Mouse (Mus musculus) hindbrain, embryonic 14.5 days (tissue): ENCODE results near the gene Akap17b. TPM values are rescaled to one million over a fixed set of nuclear protein-coding genes. Genes with fewer than 3 reads are reported as not detected.

ENCODE experiments used
- ATAC-seq: fragments of 200-750 bp; cut with Nextera tagmentation; 2 replicates; pipeline ENCODE4 v1.8.0; 2017; ENCODE audit warnings: moderate number of reproducible peaks, mild to moderate bottlenecking, moderate TSS enrichment, moderate library complexity; ENCODE audit not compliant: low FRiP score
- DNase-seq: peaks from one replicate; pipeline ENCODE4 v3.0.0-alpha.2; 2015; ENCODE audit warnings: low spot score
- H3K27ac ChIP-seq: fragments of 300-500 bp; sonication (generic); 2 replicates; pipeline ENCODE4 v1.5.1; 2014; ENCODE audit warnings: mild to moderate bottlenecking, moderate library complexity
- H3K27me3 ChIP-seq: fragments of 300-500 bp; sonication (generic); 2 replicates; pipeline ENCODE4 v1.6.1; 2014; ENCODE audit warnings: mild to moderate bottlenecking, low read length, mixed read lengths; ENCODE audit not compliant: control insufficient read depth, insufficient read depth
- H3K36me3 ChIP-seq: fragments of 300-500 bp; sonication (generic); replicated peaks from 2 replicates; pipeline ENCODE4 v1.6.1; 2014; ENCODE audit not compliant: control insufficient read depth, insufficient read depth
- H3K4me1 ChIP-seq: fragments of 300-500 bp; sonication (generic); replicated peaks from 2 replicates; pipeline ENCODE4 v1.6.1; 2014; ENCODE audit warnings: antibody characterized with exemption, low read length, mixed read lengths; ENCODE audit not compliant: control insufficient read depth, insufficient read depth
- H3K4me2 ChIP-seq: fragments of 300-500 bp; sonication (generic); replicated peaks from 2 replicates; pipeline ENCODE4 v1.6.1; 2014; ENCODE audit warnings: mild to moderate bottlenecking, moderate library complexity
- H3K4me3 ChIP-seq: fragments of 300-500 bp; sonication (generic); replicated peaks from 2 replicates; pipeline ENCODE4 v1.5.1; 2014; ENCODE audit warnings: mild to moderate bottlenecking, low read length
- H3K9ac ChIP-seq: fragments of 300-500 bp; sonication (generic); 2 replicates; pipeline ENCODE4 v1.6.1; 2014
- H3K9me3 ChIP-seq: fragments of 300-500 bp; sonication (generic); 2 replicates; pipeline ENCODE4 v1.6.1; 2016; ENCODE audit warnings: low read length; ENCODE audit not compliant: control insufficient read depth
- WGBS: fragments of 180-500 bp; shearing (Covaris S2); extraction: QIAGEN DNeasy Blood & Tissue Kit; methylation state at CpG from one replicate; pipeline ENCODE4 v1.1.7; 2014; 5-methylcytosine and 5-hydroxymethylcytosine counted together
- polyA plus RNA-seq: library from polyadenylated mRNA; unstranded; fragments of >200 nt; fragmentation: Nextera tagmentation; extraction: Ambion mirVana; gene quantifications from 2 replicates; pipeline ENCODE4 v1.2.1, GENCODE M21; 2014

The Akap17b gene
- polyA plus RNA-seq, 1 experiment from 2014 or later: 6.6 TPM

DNA sequence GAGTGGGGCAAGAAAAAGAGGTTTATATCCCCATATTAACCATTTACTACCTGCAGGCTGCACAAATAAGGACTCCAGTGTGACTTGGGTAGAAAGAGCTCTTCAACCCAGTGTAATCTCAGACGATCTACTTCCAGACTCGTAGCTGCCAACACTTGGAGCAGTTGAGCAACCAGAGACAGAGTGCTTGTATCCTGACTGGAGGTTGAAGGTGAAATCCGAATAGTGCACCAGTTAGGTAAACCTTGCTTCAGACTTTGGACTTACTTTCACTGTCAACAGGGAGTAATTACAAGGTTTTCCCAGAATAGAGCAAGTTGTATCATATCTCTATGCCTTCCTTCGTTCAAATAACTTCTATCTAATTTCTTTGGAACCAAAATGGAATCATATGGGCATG is 53.7 kb downstream of the Akap17b start:
- H3K4me2 ChIP-seq: no peak overlapping the region
- H3K4me3 ChIP-seq: no peak overlapping the region
- H3K27me3 ChIP-seq: no peaks in the 10 kb centered on the region
- no peaks in the 10 kb centered on the region for H3K36me3 ChIP-seq
- no peaks in the 10 kb centered on the region for H3K9me3 ChIP-seq
- 87% methylated on average over 4 of the region's 4 CpGs for WGBS
- no peak for ATAC-seq
- no peak overlapping the region for H3K27ac ChIP-seq
- no peaks in the 10 kb centered on the region; the same call in 1 of the 2 replicates for H3K4me1 ChIP-seq
- no peak for DNase-seq
- no peak overlapping the region for H3K9ac ChIP-seq

DNA sequence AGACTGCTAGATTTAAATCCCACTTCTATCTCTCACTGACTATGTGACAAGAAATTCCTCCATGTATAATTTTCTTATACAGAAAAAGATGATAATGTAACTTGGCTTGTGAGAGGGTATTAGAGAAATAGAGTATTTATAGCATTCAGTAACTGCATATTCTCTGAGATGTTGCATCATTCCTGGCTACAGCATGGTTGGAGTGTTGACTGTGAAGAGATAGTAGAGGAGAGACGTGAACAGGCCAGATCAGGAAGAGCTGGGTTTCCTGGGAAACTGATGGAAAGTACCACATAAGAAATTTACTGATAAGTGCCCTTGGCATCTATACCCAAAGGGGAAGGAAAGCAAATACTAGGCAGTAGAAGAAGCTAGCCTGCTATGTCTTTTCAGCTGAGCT is 54.1 kb downstream of the Akap17b start:
- H3K27me3 ChIP-seq: no peaks in the 10 kb centered on the region
- DNase-seq: no peak
- no peak for ATAC-seq
- H3K9ac ChIP-seq: no peak overlapping the region
- H3K4me1 ChIP-seq: no peaks in the 10 kb centered on the region; the same call in 1 of the 2 replicates
- H3K9me3 ChIP-seq: no peaks in the 10 kb centered on the region
- no peak overlapping the region for H3K27ac ChIP-seq
- 70% methylated on average over 1 of the region's 1 CpGs for WGBS
- H3K4me3 ChIP-seq: no peak overlapping the region
- no peak overlapping the region for H3K4me2 ChIP-seq
- H3K36me3 ChIP-seq: no peaks in the 10 kb centered on the region

DNA sequence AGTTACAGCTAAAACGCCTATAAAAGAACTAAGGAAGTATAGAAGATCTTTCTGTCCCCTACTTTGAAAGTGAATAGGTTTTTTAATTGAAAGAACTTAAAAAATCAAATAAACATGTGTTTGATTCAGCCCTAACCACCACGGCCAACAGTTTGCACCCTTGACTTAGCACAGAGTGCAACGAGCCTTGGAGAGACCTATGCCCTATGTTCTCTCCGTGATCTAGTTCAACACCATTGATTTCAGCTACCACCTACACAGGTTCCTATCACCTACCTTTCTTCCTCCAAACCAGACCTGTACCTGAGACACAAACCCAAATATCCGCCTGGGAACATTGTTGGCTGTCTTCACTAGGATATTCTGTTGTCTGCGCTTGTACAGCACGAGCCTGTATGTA is 54.9 kb downstream of the Akap17b start:
- H3K9ac ChIP-seq: no peak overlapping the region
- no peak overlapping the region for H3K4me2 ChIP-seq
- WGBS: 90% methylated on average over 7 of the region's 7 CpGs
- no peaks in the 10 kb centered on the region for H3K27me3 ChIP-seq
- H3K4me1 ChIP-seq: no peaks in the 10 kb centered on the region; the same call in 1 of the 2 replicates
- no peaks in the 10 kb centered on the region for H3K9me3 ChIP-seq
- ATAC-seq (no peak), DNase-seq (no peak)
- H3K27ac ChIP-seq: no peak overlapping the region
- no peak overlapping the region for H3K4me3 ChIP-seq
- no peaks in the 10 kb centered on the region for H3K36me3 ChIP-seq

DNA sequence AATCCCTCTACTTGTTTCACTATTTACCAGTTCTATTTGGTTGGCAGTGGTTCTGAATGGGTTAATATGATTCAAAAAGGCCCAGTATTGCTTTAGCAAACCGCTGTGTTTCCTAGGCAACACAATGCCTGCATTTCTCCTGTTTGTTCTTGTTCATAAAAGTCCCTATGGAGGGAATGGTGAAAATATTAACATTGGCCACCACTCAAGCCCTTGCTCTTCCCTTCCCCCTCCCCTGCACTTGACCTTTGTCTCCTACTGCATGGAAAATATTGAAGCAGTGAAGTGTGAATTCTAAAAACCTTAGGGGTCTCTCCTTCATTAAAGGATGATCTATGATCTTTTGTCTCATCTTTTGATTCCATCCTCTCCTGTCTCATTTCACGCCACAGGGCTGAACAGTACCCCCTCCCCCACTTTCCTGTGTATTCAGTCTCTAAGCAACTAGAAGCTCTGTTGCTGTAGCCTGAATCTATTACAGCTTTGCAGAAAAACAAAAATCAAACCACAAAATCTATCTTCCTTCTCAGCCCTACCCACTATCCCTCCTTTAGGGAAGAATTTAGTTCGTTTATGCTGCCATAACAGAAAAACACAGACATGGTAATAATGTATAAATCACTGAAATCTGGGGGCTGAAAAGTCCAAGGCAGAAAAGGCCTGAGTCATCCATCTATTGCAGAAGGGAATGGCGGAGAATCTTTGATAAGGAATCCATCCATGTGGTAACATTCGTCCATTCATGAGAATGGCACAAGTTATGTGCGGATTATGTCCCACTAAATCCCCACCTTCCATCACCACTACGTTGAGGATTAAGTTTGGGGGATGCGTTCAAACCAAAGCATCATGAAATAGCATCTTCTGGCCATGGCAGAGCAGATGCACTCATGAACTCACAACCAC is 57.6 kb downstream of the Akap17b start:
- Histone ChIP-seq H3K4me3 (no peak overlapping the region), H3K4me1 (no peaks in the 10 kb centered on the region; the same call in 1 of the 2 replicates), H3K9ac (no peak overlapping the region), H3K27ac (peak overlapping the region; percentile 90), H3K36me3 (no peaks in the 10 kb centered on the region), H3K4me2 (peak overlapping the region; percentile 25), H3K27me3 (no peaks in the 10 kb centered on the region), H3K9me3 (no peaks in the 10 kb centered on the region)
- WGBS: 47% methylated on average over 8 of the region's 8 CpGs
- DNase-seq: peak; percentile 66
- peak; percentile 90 for ATAC-seq

DNA sequence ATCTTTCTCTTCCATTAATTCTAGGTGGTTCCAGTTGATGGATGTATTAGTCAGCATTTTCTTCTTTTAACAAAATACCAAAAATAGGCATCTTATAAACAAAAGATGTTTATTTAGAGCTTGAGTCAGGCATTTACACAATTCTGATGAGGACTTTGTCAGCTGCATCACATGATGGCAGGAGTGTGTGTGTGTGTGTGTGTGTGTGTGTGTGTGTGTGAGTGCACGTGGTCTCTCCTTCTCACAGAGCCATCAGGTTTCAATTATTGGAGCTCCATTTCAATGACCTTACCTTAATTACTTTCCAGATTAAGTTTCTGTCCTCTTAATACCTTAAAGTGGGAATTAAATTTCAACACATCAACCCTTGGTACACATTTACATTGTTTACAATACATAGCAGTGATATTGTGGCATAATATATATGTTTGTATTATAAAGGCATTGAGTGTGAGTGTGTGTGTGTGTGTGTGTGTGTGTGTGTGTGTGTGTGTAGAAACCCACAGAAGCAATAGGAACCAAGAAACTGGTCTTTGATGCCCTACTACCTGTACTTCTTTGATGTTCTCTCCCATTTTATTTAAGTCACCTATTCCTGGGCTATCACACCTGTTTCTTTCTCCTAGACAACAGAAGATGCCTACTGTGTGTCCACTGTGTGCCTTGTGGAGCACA is 58.4 kb downstream of the Akap17b start:
- no peaks in the 10 kb centered on the region for H3K9me3 ChIP-seq
- peak overlapping the region; percentile 25; the same call in 1 of the 2 replicates for H3K4me2 ChIP-seq
- WGBS: 47% methylated on average over 1 of the region's 1 CpGs
- DNase-seq (no peak), ATAC-seq (peak; percentile 51)
- H3K27ac ChIP-seq: peak overlapping the region; percentile 90
- no peak overlapping the region for H3K9ac ChIP-seq
- H3K36me3 ChIP-seq: no peaks in the 10 kb centered on the region
- H3K4me3 ChIP-seq: no peak overlapping the region
- H3K4me1 ChIP-seq: no peaks in the 10 kb centered on the region; the same call in 1 of the 2 replicates
- H3K27me3 ChIP-seq: no peaks in the 10 kb centered on the region

DNA sequence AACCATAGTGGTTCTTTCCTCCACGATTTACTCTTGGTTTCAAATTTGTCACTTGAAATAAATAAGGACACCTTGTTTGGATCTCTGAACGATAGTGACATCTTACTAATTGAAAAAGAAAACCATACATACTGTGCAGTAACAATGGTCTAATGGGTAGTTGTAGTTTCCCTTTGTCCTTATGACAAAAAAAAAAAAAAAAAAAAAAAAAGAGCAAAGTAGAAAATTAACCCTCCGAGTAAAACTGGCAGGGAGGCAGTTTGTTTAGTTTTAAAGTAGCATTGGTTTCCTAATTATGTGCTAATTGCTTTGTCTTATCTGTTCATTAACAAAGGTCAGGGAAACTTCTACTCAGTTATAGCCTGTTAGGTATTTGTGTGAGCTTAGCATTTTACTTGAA is 83.1 kb downstream of the Akap17b start:
- WGBS: 28% methylated on average over 3 of the region's 3 CpGs
- Histone ChIP-seq H3K4me1 (no peaks in the 10 kb centered on the region), H3K27ac (no peak overlapping the region), H3K36me3 (no peaks in the 10 kb centered on the region), H3K4me3 (no peak overlapping the region), H3K4me2 (no peak overlapping the region), H3K27me3 (no peaks in the 10 kb centered on the region), H3K9ac (no peak overlapping the region), H3K9me3 (no peaks in the 10 kb centered on the region)
- ATAC-seq (no peak), DNase-seq (no peak)

DNA sequence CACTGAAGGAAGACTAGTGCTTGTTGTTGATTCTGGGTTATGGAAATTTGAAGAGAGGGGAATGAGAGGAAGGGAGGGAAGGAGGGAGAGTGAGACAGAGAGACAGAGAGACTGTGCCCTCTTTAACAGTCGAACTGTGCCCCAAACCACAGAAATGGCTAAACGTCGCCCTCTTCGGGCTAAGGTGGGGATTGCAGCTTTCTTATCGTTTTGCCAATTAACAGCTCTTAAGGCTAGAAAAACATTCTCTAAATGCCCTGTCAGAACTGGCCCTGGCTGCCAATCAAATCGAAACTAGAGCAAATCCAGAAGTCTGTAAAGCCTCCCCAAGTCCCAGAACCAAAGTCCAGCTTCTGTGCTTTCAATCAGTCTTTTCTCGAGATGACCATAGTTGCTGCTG is 83.5 kb downstream of the Akap17b start:
- Histone ChIP-seq H3K27me3 (no peaks in the 10 kb centered on the region), H3K27ac (no peak overlapping the region), H3K9me3 (no peaks in the 10 kb centered on the region), H3K9ac (no peak overlapping the region), H3K4me2 (no peak overlapping the region), H3K36me3 (no peaks in the 10 kb centered on the region), H3K4me1 (no peaks in the 10 kb centered on the region), H3K4me3 (no peak overlapping the region)
- 17% methylated on average over 7 of the region's 7 CpGs for WGBS
- DNase-seq (peak; percentile 72), ATAC-seq (no peak)

DNA sequence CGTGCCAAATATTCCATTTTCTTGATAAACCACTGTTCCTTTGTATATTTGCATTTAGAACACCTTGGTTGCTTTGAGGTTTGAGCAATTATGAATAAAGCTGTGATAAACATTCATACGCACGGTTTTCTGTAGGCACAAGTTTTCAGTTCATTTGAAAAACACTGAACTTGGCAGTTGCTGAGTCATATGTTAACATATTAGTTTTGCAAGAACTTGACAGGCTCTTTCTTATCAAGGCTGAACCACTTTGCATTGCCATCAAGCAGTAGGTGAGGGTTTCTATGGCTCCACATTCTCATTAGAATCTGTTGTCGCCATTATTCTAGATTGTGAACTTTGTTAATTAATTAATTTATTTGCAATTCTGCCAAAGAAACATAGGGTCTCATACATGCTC is 85.0 kb downstream of the Akap17b start:
- no peak overlapping the region for H3K9ac ChIP-seq
- H3K27ac ChIP-seq: no peak overlapping the region
- no peaks in the 10 kb centered on the region for H3K9me3 ChIP-seq
- no peak overlapping the region for H3K4me3 ChIP-seq
- no peak overlapping the region for H3K4me2 ChIP-seq
- no peak for ATAC-seq
- DNase-seq: no peak
- H3K27me3 ChIP-seq: no peaks in the 10 kb centered on the region
- whole genome bisulfite sequencing: 75% methylated on average over 4 of the region's 4 CpGs
- no peaks in the 10 kb centered on the region for H3K4me1 ChIP-seq
- H3K36me3 ChIP-seq: no peaks in the 10 kb centered on the region
